Mouse (Mus musculus): ENCODE results near the gene Ccdc7a.

DNA sequence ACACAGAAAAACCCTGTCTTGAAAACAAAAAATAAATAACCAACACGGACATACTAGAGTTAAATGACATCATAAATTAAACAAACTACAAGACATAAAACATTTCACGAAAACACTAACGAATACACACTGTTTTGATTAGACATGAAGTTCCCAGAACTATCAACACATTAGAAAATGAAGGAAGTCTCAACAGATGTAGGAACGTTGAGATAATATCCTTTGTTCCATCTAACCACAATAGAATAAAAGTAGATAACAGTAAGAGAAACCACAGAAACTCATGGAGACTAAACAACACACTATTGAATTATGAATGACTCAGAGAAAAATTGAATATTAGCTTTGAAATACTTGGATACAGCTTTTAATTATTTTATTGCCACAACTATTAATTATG is 252.8 kb downstream of the Ccdc7a start:
- TF ChIP-seq POLR2A (IDR thresholded peaks at IDR 0.05; ENCODE audit: borderline replicate concordance, control insufficient read depth, low read depth, low read length) (no peak), CTCF (IDR thresholded peaks at IDR 0.05; ENCODE audit: control insufficient read depth, insufficient read depth, low read length) (no peak)

Measured in bone marrow, adult 2 months (tissue).